Mouse (Mus musculus) heart, postnatal 10 days (tissue): ENCODE results near the gene Hoxb4. TPM values are rescaled to one million over a fixed set of nuclear protein-coding genes. Genes with fewer than 3 reads are reported as not detected.
A peak's percentile ranks its signal among the peaks of the same experiment; 100 is the strongest.

Source experiments
- DNase-seq, 2 experiments: peaks; one replicate each; pipeline ENCODE4 v3.0.0; 2021
- intact Hi-C: fragments of 180-260 bp; cut with DNase I; formaldehyde crosslinking; loops from one replicate; pipeline ENCODE4 v1.15.1; 2025
- total RNA-seq, 2 experiments: library from RNA; stranded (reverse); gene quantifications; 2 replicates each; pipeline ENCODE4 v1.2.3; 2021

The Hoxb4 gene
- total RNA-seq, 2 experiments from 2014 or later = 1.1 TPM

DNA sequence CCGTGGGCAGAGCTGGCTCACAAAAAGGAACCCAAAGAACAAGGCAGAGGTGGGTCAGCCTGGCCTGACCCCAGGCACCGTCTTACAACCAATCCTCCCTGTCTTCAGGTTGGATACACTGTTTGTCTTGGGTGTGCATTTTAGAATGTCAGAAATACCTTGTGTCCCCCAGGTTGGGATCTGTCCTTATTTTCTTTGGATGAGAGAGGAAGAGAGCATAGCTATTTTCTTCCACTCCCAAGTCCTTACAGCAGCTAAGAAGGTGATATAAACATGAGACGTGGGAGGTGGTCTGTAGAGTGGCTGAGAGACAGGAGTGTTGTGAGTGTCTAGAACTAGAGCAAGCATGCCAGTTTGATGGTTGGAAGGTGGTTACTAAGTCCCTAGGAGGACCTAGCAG, 20.6 kb upstream of the Hoxb4 start:
- DNase-seq = no peak
- intact Hi-C loops = no loop called here

DNA sequence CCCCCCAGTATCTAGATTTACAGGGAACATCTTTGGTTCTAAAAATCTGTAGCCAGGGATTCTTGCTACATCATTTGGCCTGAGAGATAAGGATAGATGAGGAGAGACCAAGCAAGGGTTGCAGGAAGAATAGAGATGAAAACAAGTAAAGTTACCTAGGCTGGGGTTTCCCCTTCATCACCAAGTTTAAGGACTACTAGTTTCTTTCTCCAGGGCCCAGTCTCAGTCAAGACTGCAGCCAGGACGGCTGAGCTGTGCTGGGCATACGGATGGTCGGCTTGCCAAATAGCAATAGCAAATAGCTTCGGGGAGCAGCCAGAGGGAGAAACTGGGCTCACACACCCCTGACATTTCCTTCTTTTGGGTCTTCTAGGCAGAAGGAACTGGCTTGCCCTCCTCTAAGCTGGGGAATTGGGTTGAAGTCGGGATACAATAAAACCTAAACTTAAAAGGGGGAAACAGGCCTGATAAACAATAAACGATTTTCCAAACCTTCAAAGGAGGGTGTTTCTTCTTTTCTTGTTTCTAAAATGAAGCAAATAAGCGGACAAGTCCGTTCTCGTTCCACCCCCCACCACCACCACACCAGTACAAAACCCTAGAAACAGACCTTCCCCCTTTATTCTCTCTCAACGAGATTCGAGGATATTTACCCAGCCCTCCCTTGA, 20.0 kb upstream of the Hoxb4 start:
- intact Hi-C loops = no loop called here

DNA sequence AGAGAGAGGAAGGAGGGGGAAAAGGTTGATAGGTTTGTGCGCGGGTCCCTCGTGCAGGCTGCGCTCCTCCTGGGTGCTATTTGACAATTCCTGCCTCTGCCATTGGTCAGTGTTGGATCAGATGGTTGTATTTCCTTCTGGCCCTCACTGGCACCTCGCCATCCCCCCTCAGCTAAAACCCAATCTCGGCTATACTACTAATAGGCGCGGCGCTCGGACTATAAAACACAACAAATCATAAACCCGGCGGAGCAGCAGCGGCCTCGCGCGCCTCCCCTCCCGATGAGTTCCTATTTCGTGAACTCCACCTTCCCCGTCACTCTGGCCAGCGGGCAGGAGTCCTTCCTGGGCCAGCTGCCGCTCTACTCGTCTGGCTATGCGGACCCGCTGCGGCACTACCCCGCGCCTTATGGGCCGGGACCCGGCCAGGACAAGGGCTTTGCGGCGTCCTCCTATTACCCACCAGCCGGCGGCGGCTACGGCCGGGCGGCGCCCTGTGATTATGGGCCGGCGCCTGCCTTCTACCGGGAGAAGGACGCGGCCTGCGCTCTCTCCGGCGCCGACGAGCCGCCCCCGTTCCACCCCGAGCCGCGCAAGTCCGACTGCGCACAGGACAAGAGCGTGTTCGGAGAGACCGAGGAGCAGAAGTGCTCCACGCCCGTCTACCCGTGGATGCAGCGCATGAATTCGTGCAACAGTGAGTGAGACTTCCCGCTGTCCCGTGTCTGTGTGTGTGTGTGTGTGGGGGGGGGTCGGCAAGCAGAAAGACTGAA, 19.0 kb upstream of the Hoxb4 start:
- DNase-seq = no peak
- intact Hi-C loops = no loop called here

More for the DNA sequence above, 20.0 kb upstream of the Hoxb4 start:
- no peak for DNase-seq

DNA sequence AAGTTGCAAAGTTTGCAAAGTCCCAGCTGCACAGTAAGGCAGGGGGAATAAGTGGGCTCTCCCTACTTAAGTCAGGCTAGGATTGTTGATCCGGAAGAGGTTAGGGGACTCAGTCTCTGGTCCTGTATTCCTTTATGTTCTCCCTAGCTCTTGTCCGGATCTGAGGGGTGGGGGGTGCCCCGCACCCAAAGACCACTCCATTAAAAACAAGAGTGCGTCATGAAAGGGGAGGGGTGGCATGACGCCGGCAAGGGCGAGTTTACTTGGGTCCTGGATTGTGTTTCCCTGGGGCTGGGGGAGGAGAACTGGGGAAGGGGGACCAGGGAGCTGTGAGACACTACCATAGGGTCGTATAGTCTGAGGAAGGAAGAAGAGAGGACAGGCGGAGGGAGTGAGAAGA, 18.3 kb upstream of the Hoxb4 start:
- no peak for DNase-seq
- intact Hi-C loops = loop anchor here (5.0 kb wide), 2 partner anchors 253 to 373 kb away; no protein-coding TSS in a partner anchor

DNA sequence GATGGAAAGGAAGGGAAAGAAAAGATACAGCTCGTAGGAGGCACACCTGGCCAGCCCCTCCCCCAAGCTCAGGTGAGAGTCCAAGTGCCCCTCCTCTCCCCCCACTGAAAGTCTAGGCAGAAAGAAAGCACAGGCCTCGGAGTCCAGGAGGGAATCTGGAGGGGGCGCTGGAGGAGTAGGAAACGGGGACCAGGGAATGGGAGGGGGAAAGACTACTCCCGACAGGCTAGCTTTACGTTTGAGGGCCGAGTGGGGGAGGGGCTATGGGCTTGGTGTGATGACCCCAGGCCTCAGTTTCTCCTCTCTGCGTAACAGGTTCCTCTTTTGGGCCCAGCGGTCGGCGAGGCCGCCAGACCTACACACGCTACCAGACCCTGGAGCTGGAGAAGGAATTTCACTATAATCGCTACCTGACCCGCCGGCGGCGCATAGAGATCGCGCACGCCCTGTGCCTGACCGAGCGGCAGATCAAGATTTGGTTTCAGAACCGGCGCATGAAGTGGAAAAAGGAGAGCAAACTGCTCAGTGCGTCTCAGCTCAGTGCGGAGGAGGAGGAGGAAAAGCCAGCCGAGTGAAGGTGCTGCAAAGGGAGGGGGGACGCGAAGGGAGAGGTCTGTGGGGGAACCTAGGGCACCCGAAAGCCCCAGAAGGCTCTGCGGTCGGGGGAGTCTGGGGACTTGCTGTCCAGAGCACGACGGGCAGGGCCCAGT, 17.6 kb upstream of the Hoxb4 start:
- DNase-seq = no peak
- intact Hi-C loops = loop anchor here (5.0 kb wide), 2 partner anchors 252 to 372 kb away; no protein-coding TSS in a partner anchor

DNA sequence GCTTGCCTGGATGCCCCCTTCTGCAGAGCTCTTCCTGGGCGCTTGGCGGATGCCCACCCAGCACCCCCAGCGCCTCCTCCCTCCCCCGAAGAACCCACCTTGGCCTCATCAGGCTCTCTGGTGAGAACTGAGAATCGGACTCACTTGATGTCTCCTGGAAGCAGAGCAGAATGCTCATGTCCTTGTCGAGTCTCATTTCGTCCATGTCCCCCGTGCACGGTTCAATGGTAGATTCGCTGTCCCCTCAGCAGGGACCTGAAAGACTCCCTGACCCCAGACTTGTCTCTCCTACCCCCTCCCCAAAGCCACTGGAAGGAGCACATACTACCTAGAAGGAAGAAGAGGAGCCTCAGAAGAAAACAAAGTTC, 17.0 kb upstream of the Hoxb4 start:
- intact Hi-C loops = loop anchor here (5.0 kb wide), 2 partner anchors 251 to 371 kb away; no protein-coding TSS in a partner anchor
- no peak for DNase-seq

DNA sequence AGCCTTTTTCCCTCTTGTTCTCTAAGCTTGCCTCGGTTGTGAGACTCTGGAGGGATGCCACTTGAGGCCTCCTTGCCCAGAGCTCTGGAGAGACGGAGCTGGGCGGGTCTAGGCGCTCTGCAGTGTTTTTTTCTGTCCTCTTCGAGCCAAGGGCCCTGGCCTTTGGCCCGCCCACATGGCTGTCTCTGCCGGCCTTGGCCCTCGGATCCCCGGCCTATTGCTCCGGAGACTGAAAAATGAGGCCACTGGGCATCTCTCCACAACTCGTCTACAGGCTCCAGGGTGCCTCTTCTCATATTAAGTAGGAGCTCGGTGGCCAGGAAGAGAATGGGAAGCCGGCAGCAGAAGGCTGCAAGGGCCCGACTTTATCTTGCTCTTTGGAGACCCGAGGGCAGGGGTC, 16.2 kb upstream of the Hoxb4 start:
- DNase-seq = no peak
- intact Hi-C loops = loop anchor here (2.0 to 5.0 kb wide), 3 partner anchors 235 to 370 kb away; no protein-coding TSS in a partner anchor

DNA sequence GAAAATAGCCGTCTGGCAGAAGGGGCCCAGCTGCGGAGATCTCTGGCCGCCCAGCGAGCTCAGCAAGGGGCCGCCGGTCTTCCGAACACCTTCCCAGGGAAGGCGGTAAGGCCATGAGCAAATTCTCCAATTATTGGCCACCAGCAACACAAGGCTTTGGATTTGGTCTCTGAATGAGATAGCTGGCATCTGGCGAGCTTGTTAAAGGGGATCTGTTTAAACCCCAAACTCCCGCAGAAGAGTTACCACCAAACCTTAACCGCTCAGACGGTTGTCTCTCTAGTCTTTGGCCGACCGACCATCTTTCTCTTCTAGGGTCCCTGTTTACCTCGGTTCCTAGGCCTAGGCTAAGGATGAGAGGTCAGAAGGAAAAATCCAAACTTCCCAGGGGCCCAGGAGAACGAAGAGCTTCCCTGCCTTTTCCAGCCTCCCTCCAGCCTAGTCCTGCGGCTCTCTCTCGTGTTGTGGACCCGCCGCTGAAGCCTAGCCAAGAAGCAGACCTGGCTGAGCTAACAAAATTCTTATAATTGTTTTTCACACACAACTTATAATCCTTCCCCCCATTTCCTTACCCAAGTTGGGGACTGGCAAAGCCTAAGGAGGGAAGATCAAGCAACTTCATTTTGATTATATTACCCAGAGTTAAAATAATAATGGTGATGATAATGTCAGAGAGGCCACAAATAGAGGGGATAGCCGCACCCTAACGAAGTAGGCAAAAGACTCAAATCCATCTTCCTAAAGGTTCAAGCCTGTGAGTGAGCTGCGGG, 15.5 kb upstream of the Hoxb4 start:
- DNase-seq = no peak
- intact Hi-C loops = loop anchor here (2.0 to 5.0 kb wide), 3 partner anchors 234 to 370 kb away; no protein-coding TSS in a partner anchor

DNA sequence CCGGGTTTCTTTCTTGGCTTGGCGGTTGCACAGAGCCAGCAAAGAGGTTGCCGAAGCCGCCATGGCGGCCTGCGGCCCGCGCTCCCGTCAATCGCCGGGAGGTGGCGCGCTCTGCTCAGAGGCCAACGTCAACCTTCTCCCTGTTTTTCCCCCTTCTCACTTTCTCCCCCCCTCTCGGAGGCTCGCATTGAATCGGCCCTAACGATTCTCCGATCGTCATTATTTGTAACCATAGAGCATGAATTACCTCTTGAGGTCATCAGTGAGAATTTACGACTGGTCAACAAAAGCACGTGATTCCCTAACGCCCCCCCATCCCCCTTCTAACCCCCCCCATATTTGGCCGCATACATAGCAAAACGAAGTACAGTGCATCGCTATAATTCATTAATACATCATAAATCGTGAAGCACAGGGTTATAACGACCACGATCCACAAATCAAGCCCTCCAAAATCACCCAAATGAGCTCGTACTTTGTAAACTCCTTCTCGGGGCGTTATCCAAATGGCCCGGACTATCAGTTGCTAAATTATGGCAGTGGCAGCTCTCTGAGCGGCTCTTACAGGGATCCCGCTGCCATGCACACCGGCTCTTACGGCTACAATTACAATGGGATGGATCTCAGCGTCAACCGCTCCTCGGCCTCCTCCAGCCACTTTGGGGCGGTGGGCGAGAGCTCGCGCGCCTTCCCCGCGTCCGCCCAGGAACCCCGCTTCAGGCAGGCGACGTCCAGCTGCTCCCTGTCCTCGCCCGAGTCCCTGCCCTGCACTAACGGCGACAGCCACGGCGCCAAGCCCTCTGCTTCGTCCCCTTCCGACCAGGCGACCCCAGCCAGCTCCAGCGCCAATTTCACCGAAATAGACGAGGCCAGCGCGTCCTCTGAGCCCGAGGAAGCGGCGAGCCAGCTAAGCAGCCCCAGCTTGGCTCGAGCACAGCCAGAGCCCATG, 14.6 kb upstream of the Hoxb4 start, which contains the start of gene Hoxb5:
Gene Hoxb5 (plus strand): TSS at position 186 of the 949 bp plus-strand sequence.
- DNase-seq = peak; percentile 70 to 77
- intact Hi-C loops = loop anchor here (2.0 to 5.0 kb wide), 3 partner anchors 233 to 369 kb away; no protein-coding TSS in a partner anchor

DNA sequence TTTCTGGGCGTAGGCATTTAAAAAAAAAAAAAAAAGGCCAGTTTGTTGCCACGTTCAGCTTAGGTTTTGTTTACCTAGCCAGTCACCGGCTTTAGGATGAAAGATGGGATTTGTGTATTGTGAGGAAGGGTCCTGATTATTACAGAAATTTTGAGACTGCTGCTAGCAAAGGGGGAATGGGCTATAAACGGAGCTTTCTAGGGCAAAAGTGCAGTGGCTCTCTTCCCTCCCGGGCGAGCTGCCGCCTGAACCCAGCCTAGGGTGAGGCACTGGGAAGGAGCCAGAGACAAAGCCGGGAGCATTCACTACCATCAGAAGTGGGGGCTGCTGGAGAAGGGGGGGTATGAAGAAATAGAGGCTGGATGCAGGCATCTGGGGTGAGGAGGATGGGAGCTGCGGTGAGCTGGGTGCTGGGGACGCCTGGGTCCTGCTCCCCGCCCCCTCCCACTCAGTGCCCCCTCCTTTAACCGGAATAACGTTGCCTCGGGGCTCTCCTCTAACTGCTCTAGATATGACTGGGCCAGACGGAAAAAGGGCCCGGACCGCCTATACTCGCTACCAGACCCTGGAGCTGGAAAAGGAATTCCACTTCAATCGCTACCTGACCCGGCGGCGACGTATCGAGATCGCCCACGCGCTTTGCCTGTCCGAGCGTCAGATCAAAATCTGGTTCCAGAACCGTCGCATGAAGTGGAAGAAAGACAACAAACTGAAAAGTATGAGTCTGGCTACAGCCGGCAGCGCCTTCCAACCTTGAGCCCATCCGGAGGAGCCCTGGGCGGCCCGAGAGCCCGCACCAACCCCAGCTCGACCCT, 13.5 kb upstream of the Hoxb4 start:
- DNase-seq = no peak
- intact Hi-C loops = loop anchor here (5.0 kb wide), 2 partner anchors 248 to 368 kb away; no protein-coding TSS in a partner anchor

DNA sequence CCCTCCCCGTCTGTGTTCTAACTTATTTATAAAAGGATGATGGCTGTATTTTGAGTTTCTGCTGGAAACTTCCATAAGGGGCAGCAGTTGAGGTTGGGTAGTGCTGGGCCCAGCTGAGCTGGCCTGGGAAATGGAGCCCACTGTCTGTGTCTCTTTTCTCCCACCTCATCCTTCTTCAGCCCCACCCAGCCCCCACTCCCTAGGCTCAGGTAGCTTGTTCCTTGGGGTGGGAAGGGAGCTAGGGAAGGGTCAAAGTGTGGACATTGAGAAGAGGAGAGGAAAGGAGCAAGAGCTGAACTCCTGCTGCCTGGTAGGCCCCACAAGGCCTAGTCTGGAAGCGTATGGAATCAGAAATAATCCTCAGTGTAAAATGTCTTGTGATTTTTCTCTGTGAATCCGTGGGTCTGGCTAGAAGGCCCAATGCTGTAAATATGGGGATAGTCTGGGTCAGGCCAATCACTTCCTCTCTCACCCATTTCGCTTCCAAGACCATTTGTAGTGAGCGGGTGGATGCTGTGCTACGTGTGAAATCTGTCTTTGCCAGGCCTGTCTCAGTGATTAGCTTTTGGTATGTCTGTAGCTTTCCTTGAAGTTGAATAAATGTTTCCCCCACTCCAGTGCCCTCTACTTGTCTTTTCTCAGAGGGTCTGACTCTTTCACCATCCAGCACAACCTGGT, 12.4 kb upstream of the Hoxb4 start:
- intact Hi-C loops = no loop called here

DNA sequence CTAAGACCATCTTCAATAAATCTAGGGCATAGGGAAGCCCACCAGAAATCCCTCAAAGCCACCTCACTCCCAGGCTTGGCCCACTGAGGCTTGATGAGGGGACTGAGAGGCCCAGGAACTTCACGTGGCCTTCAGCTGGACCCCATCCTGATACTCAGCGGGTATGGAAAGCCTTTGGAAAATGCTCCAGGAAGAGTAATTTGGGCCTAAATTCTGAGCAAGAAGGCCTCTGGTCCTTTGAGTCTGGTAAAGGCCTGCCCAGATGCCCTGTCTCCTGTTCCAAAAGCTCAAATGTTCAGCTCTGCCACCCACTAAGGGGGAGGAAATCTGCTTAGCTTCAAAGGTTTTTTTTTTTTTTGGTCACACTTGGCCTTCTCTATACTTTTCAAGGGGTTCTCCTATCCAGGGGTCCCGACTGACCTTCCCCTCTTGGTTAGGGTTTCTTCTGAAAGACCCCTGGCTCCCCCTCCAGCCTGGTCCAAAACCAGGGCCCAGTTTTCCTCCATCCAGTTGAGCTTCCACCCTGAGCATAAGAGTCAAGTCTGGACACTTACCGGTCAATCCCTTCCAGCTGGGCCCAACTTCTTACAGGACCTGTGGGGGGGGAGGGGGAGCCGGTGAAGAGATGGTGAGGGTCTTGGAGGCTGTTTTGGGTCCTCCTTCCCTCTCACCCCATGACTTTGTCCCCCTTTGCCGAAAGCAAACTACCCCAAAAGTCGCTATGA, 11.7 kb upstream of the Hoxb4 start:
- DNase-seq = no peak
- intact Hi-C loops = no loop called here

More for the DNA sequence above, 12.4 kb upstream of the Hoxb4 start:
- DNase-seq = no peak

DNA sequence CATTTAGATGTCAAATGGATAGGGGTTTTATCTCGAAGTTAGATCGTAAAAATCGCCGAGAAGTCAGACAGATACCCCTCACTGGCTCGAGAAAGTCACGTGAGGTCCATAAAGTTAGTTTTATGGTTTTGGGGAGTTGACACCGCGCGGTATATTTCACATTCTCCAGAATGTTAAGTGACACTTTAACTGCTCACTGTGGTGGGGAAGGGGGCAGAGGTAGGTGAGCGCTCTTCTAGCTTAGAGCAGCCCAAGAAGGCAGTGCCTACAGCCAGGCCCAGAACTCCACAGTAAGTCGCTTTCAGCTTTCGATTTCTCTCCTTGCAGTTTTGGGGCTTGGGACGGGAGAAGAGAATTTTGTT, 11.2 kb upstream of the Hoxb4 start:
- no peak for DNase-seq
- intact Hi-C loops = no loop called here

DNA sequence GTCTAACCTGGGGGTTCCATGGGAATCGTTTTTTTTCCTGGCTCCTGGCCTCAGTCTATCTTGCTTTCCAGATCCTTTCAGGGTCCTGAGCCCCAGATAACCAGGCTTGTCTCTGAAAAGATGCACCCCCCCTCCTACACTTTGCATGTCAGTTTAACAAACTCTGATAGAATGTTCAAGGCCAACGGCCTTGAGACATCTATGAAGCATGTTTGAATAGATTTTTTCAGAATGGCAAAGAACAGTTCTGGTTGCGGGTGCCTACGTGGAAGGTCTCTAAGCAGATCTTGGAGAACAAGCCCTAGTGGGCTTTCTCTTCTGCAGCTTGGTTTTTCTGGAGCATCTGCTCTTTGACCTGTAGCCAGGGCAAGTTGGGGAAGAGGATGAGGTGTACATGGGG, 9.3 kb upstream of the Hoxb4 start:
- intact Hi-C loops = no loop called here
- DNase-seq = no peak

DNA sequence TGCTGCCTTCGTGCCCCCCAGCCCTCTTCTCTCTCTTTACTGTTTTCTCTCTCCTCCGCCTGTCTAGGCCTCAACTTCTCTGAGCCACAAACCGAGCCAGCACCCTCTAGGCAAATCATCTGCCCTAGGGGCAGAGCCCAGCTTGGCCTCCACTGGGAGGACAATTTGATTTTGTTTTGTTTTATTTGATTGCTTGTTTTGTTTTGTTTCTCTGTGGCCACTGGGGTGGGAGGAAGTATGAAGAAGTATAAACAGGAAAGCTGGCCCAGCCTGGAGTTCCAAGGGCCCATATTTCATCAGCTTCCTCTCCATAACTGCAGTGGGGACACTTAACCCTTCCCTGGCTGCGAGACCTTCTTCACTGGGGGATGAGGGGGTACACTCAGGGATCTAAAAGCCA, 8.8 kb upstream of the Hoxb4 start:
- intact Hi-C loops = no loop called here

DNA sequence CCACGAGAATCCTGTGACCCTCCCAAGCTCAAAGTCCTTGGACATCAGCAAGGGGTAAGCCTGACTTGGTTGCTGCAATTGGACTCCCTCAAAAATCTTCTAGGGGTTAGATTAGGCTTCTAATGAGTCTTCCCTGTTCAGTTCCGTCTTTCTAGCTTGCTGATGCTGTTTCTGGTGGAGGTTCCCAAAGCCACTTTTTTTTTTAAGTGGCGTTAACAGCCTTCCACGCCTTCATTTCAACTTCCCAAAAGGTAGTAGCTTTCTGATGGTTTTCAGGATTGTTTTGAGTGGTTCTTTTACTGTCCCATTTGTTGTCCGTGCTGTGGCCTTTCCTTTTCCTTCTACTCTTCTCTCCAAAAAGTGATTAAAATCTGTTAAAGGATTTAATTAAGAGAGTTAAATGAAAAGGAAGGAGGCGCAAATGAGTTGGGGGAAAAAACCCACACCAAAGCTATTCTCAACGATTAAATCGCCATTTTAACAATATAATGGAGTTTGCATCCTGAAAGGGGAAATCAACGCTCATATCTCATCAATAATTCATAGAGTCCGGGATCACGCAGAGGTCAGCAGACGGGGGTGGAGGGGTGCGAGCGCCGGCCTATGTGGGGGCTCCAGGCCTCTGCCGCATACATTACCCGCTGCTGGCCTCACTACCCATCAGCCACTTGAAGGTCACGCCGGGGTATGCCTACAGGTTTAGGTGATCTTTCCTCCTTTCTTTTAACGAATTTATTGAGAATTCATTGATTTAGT, 7.7 kb upstream of the Hoxb4 start:
- intact Hi-C loops = loop anchor here (2.0 kb wide), 1 partner anchor 100 kb away; no protein-coding TSS in a partner anchor
- no peak for DNase-seq

More for the DNA sequence above, 8.8 kb upstream of the Hoxb4 start:
- no peak for DNase-seq
